Mouse (Mus musculus) liver, adult 2 months (tissue): ENCODE measurements around the gene Rab11fip5.

ENCODE experiments used
- CTCF ChIP-seq: fragments of 200-500 bp; IDR thresholded peaks from 2 replicates; pipeline ENCODE4 v1.5.1; 2011; ENCODE audit warnings: low read depth, low read length, control low read depth
- POLR2A ChIP-seq: fragments of 200-500 bp; IDR thresholded peaks from 2 replicates; pipeline ENCODE4 v1.6.1; 2011; ENCODE audit warnings: low read length, control low read depth; ENCODE audit not compliant: insufficient read depth; ENCODE audit errors: extremely low read depth

DNA sequence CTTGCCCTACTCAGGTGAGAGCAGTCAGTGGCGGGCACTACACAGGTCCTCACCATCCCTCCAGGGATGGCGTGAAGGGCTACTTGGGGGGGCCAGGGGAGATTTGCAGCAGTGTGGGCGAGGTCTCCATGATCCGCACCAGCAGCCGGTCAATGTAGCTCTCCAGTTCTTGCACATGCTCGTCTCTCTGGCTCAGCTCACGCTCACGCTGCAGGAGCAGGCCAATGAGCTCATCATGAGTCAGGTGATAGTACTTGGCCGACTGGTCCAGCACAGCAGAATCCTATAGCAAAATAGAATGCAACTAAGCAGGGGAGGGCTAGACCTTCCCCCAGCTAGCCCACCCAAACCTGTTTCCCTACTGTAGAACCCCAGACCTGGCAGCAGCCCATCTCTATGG lies 37.5 kb downstream of the Rab11fip5 start:
- TF ChIP-seq CTCF (no peak), POLR2A (no peak)
